Mouse (Mus musculus) ES-E14 (cell line): ENCODE measurements at regions not wholly inside any gene's neighbourhood (a gene's known extent, or its start where the extent isn't known, plus 50 kb on each side); places are given as distances from the start of the nearest gene placed in this dataset.

Source experiments
- DNase-seq: peaks from one replicate; pipeline ENCODE4 v3.0.0-alpha.2; 2013; ENCODE audit warnings: low read depth, low spot score
- H3K27ac ChIP-seq: 2 replicates; pipeline ENCODE4 v1.5.1; 2012; ENCODE audit warnings: low read depth, mild to moderate bottlenecking, low read length, moderate library complexity, mixed read lengths; ENCODE audit not compliant: poor library complexity, insufficient read depth, severe bottlenecking
- H3K36me3 ChIP-seq: 2 replicates; pipeline ENCODE4 v1.6.1; 2012; ENCODE audit warnings: mild to moderate bottlenecking, low read length, moderate library complexity, mixed read lengths; ENCODE audit not compliant: control insufficient read depth, poor library complexity, insufficient read depth, severe bottlenecking
- H3K4me1 ChIP-seq, 2 experiments: fragments of 150-350 bp in 1 of 2; sonication (generic) in 1 of 2; 2 replicates each; pipeline ENCODE4 v1.6.1; 2012; ENCODE audit warnings: low read length in 2 of 2, mild to moderate bottlenecking in 1 of 2, mixed read lengths in 1 of 2; ENCODE audit not compliant: control insufficient read depth in 2 of 2, insufficient read depth in 2 of 2, poor library complexity in 1 of 2
- H3K4me3 ChIP-seq, 2 experiments: fragments of 150-350 bp in 1 of 2; sonication (generic) in 1 of 2; 2 replicates each; pipeline ENCODE4 v1.5.1; 2012; ENCODE audit warnings: low read length in 2 of 2, low read depth in 1 of 2, mild to moderate bottlenecking in 1 of 2, mixed read lengths in 1 of 2; ENCODE audit not compliant: insufficient read depth in 1 of 2, poor library complexity in 1 of 2, severe bottlenecking in 1 of 2
- H3K9ac ChIP-seq: 2 replicates; pipeline ENCODE4 v1.6.1; 2012; ENCODE audit warnings: low read depth, mild to moderate bottlenecking, low read length, mixed read lengths; ENCODE audit not compliant: poor library complexity, insufficient read depth, severe bottlenecking
- H3K9me3 ChIP-seq: fragments of 150-350 bp; sonication (generic); 2 replicates; pipeline ENCODE4 v1.6.1; 2012; ENCODE audit warnings: low read depth, mild to moderate bottlenecking, low read length; ENCODE audit not compliant: control insufficient read depth, insufficient read depth
- CHD2 ChIP-seq: IDR thresholded peaks from 2 replicates; pipeline ENCODE4 v1.6.1; 2014; ENCODE audit warnings: mild to moderate bottlenecking, low read depth, low read length, inconsistent platforms
- HCFC1 ChIP-seq: IDR thresholded peaks from 2 replicates; pipeline ENCODE4 v1.6.1; 2012; ENCODE audit warnings: low read length, inconsistent platforms, borderline replicate concordance; ENCODE audit not compliant: insufficient read depth
- MAFK ChIP-seq: IDR thresholded peaks from 2 replicates; pipeline ENCODE4 v1.6.1; 2014; ENCODE audit warnings: mild to moderate bottlenecking, low read depth, low read length, inconsistent platforms; ENCODE audit not compliant: insufficient read depth
- ZC3H11A ChIP-seq: IDR thresholded peaks from 2 replicates; pipeline ENCODE4 v1.6.1; 2012; ENCODE audit warnings: low read depth, mild to moderate bottlenecking, inconsistent platforms, low read length, borderline replicate concordance
- ZNF384 ChIP-seq: IDR thresholded peaks from 2 replicates; pipeline ENCODE4 v1.6.1; 2012; ENCODE audit warnings: low read depth, low read length, inconsistent platforms
- in situ Hi-C, 2 experiments: fragments of 600-800 bp; cut with MboI; formaldehyde crosslinking; loops; one replicate each; pipeline ENCODE4 v1.15.1; 2025; ENCODE audit warnings: low sequenced_read_pairs in 2 of 2, inconsistent platforms in 1 of 2; ENCODE audit not compliant: unreplicated experiment in 2 of 2

- H3K4me1 ChIP-seq, result no peaks in the 10 kb centered on the region
- H3K9me3 ChIP-seq, result no peaks in the 10 kb centered on the region
- TF ChIP-seq HCFC1 (no peak), MAFK (no peak), CHD2 (no peak), ZNF384 (no peak), ZC3H11A (no peak)
- H3K27ac ChIP-seq, result no peak overlapping the region
- in situ Hi-C loops, result no loop called here
- no peak overlapping the region for H3K9ac ChIP-seq
- no peak for DNase-seq
- H3K36me3 ChIP-seq, result no peaks in the 10 kb centered on the region
- no peak overlapping the region for H3K4me3 ChIP-seq
These were observed 106.8 kb downstream of the Enc1 start for GRCm38 (mm10) chr13:97347696-97348095.

DNA sequence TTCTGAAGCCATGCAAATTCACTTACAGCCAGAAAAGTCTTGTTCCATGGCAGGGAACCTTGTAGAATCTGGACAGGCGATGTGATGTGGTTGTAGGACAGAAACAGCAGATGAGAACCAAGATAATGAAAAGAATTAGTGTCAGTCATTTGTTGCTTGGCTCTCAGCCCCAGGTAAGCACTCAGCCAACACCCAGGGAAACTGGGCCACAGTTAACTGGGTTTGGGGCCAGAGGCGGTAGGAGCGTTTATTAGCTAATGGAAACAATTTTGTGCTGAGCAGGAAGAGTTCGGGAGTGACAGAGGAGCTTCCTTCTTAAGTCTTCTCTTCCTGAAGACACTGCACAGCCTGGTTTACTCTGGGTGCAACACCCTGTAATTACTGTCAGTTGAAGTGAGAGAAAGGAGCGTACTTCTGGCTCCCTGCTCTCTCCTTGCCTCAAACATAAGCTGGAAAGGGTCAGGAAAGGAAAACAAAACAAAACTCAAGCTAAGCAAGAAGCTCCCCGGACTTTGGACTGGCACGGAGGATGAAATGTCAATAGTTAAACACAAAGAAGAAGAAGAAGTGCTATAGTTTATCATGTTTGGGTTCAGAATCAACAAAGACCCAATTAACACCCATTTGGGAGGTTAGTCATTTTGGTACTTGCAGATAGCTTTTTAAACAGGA lies 100.4 kb downstream of the Enc1 start:
- Histone ChIP-seq H3K36me3 (no peaks in the 10 kb centered on the region), H3K27ac (no peak overlapping the region), H3K9me3 (no peaks in the 10 kb centered on the region), H3K4me3 (no peak overlapping the region), H3K4me1 (peaks cover 0 to 5% of the 10 kb centered on the region in 2 experiments; a peak in 1 of 4 replicates), H3K9ac (no peak overlapping the region)
- no peak for DNase-seq
- in situ Hi-C loops, result no loop called here
- TF ChIP-seq CHD2 (no peak), HCFC1 (no peak), MAFK (no peak)

DNA sequence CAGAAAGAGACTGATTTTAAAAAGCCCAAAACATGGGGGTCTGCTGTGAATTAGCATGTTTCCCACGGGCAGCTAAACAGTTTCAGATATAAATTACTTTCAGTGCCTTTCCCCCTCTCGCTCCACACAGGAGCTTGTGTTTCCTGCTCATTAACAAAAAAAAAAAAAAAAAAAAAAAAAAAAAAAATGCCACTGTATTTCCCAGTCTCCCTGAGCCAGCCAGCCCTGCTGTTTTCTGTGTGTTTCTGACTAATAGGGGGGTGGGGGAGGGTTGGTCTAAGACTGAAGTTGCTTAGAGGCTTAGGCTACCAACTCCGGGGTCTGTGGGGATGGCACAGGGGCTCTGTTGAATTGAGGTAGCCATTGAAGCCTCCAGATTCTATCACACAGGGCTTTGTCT lies 97.0 kb downstream of the Enc1 start:
- Histone ChIP-seq H3K4me3 (no peak overlapping the region), H3K27ac (no peak overlapping the region), H3K4me1 (peaks cover 4 to 11% of the 10 kb centered on the region in 2 experiments; a peak in 3 of 4 replicates), H3K36me3 (no peaks in the 10 kb centered on the region), H3K9ac (no peak overlapping the region), H3K9me3 (no peaks in the 10 kb centered on the region)
- DNase-seq, result no peak
- TF ChIP-seq HCFC1 (no peak), ZNF384 (peak; percentile 77)
- in situ Hi-C loops, result no loop called here

DNA sequence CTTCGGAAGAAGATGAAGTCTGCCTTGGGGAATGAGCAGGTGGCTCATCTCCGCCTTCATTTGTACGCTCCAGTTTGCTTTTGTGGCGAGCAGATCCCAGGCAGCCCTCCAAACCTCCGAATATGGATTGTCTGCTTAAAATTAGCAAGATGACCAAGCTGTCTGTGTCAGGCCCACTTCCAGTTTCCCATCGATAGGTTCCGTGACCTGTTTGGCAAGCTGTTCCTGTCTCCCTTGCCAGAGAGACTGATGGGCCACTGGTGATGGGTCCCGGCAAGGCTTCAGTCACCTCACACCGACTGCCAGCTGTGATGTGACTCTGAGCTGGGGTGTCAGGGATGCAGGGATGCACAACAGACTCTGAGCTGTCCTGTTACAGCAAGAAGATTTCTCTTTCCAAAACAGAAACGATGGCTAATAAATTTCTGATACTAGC lies 96.4 kb downstream of the Enc1 start:
- H3K9ac ChIP-seq, result no peak overlapping the region
- H3K36me3 ChIP-seq, result no peaks in the 10 kb centered on the region
- H3K4me3 ChIP-seq, result no peak overlapping the region
- no peaks in the 10 kb centered on the region for H3K9me3 ChIP-seq
- DNase-seq, result no peak
- no peak overlapping the region for H3K27ac ChIP-seq
- no peak for TF ChIP-seq ZC3H11A
- TF ChIP-seq MAFK, result no peak
- no peak for TF ChIP-seq HCFC1
- TF ChIP-seq CHD2, result no peak
- no peak for TF ChIP-seq ZNF384
- in situ Hi-C loops, result no loop called here
- peaks cover 4 to 11% of the 10 kb centered on the region in 2 experiments; a peak in 3 of 4 replicates for H3K4me1 ChIP-seq
